Mouse (Mus musculus): ENCODE results near the gene Gm10662. TPM values are rescaled to one million over a fixed set of nuclear protein-coding genes. Genes with fewer than 3 reads are reported as not detected.
"Not testable (repeated sequence)": the region's sequence is repeated elsewhere in the genome, so short reads cannot be mapped to it uniquely, and the experiment has no call there.

Gm10662 gene
- not detected for total RNA-seq (2021)
- long read RNA-seq, experiment 1 = 0 reads
- long read RNA-seq, experiment 2 = 0 reads

DNA sequence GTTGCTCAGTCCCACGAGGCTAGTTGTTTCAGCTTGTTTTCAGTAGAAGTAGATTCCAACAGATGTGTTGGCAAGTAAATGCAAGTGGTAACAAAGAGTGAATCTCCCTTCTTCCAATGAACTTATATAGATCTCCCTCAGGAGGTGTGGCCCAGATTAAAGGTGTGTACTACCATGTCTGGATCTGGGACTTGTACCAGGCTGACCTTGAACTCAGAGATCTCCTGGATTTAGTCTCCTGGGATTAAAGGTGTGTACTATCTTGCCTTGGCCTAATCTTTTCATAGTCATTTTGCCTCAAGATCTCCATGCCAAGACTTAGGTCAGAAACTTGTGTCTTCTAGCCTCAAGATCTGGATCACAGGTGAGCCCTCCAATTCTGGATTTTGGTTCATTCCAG, at the start of gene Gm10662:
Gm10662 (minus strand) TSS at position 101 of the 400 bp plus-strand sequence.
- DNase-seq = not testable (repeated sequence)

DNA sequence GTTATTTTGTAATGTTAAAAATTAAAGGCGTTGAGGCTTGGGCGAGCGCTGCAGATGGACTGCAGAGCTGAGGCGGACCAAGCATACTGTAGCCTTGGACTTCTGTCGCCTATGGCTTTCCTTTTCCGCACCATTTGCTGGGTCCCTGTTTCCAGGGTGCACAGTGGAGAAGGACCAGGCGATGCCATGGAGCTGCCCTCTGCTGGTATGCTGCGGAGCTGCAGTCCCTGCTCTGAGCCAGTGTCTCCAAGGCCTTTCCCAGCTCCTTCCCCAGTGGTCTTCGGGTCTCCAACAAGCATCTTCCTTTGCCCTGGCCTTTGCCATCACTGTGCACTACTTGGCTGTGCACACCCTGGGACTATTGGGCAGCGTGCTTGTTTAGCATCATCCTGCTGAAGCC, 19.2 kb upstream of the Gm10662 start:
- not testable (repeated sequence) for DNase-seq

Other genes starting within 250 kb of the Gm10662 start
- not detected for gene Gm4214, start 159.8 kb downstream of the Gm10662 start, total RNA-seq (2021)
- gene Gm4216, start 124.6 kb downstream of the Gm10662 start, total RNA-seq (2021) = not detected
- not detected for gene Vmn1r163, start 88.9 kb downstream of the Gm10662 start, total RNA-seq (2021)
- not detected for gene Gm8720, start 77.0 kb downstream of the Gm10662 start, total RNA-seq (2021)
- gene Vmn1r165, start 72.9 kb upstream of the Gm10662 start, total RNA-seq (2021) = not detected
- gene Vmn1r166, start 107.2 kb upstream of the Gm10662 start, total RNA-seq (2021) = not detected
- not detected for gene Gm6902, start 134.4 kb upstream of the Gm10662 start, total RNA-seq (2021)
- not detected for gene Nlrp4e, start 156.7 kb upstream of the Gm10662 start, total RNA-seq (2021)
- gene Nlrp5, start 241.4 kb upstream of the Gm10662 start, total RNA-seq (2021) = not detected